Mouse (Mus musculus) layer of hippocampus, adult 18-20 months (tissue): ENCODE results near the gene Cx3cl1. TPM values are rescaled to one million over a fixed set of nuclear protein-coding genes. Genes with fewer than 3 reads are reported as not detected.
A peak's percentile ranks its signal among the peaks of the same experiment; 100 is the strongest.

Experiments used
- DNase-seq, 2 experiments: peaks; one replicate each; pipeline ENCODE4 v3.0.0; 2022; ENCODE audit warnings: low spot score in 2 of 2
- total RNA-seq, 2 experiments: library from RNA; stranded (reverse); gene quantifications; 2 replicates each; pipeline ENCODE4 v1.2.3; 2021

The Cx3cl1 gene
- total RNA-seq, 2 experiments from 2014 or later, result 400 to 401 TPM

DNA sequence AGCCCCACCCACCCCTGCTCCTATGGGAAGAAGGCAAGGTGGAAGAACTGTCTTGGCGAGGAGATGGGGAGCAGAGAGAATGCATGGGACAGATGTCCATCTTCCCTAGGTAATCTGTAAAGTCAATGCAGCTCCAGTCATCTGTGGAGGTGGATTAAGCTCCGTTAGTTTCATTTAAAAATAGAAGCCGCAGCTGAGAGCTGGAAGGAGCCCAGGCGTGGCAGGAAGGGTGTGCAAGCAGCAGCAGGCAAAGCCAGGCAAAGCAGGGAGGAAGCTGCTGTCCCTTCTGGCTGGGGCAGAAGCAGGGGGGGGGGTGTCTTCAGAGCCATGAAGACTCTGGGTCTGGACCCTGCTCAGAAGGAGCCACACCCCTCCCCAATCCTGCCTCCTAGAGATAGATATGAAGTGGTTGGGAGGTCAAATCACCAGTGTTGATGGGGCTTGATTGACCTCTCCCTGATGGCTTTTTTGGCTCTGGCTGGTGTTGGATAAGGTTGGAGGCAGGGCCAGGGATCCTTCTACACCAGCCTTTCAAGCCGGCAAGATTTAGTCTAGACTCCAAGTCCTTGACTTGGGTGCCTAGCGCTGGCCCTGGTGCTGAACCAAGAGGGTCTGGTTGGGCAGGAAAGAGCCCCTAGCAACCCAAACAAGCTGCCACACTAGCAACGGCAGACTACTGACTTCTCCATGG lies 28.6 kb downstream of the Cx3cl1 start:
- DNase-seq, result peak in 1 of 2 experiments; percentile 56

DNA sequence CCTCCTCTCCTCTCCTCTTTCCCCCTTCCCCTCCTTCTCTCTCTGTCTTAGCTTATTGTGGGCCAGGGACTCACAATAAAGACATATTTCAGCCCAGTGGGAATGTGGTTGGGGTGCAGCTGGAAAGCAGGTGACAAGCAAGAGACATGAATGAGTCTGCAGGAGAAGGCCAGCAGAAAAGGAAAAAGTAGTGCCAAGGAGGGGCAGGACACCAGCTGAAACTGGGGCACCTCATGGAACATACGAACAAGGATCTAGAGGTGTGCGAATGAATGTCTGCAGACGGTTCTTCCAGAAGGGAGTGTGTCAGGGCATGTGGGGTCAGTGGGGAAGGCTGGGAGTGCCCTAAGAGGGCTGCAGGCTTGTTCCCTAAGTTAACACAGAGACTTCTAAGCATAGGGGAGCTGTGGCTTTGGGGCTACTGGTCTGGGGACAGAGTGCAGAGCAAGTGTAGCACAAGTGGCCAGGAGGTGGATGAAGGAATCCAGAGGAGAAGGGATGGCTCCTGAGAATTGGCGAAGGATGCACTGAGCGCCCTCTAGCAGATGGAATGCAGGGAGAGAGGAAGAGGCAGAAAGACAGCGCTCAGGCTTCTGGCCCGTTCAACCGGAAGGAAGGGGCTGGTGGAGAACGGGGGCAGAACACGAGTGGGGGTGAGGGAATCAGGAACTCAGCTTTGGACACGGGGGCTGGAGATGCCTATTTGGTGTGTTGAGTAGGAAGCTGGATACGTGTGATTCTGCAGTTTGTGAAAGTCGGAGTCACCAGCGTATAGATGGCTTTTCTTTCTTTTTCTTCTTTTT lies 29.7 kb downstream of the Cx3cl1 start:
- DNase-seq, result peak in 1 of 2 experiments; percentile 59

DNA sequence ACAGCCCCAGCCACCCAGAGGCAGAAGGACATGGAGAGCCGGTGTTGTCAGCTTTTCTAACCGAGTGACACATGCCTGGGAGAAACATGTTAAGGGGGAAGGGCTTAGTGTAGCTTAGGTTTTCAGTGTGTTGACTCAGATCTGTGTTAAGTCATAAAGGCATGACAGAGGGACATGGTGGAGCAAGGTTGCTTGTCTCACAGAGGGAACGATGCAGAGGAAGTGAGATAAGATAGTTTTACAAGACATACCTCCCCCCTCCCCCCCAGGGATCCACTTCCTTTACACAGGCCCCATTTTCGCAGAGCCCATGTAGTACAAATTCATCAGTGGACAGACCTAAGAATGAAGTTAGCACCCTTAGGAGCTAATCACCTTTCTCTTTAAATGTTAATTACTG lies 30.6 kb downstream of the Cx3cl1 start:
- DNase-seq, result no peak

DNA sequence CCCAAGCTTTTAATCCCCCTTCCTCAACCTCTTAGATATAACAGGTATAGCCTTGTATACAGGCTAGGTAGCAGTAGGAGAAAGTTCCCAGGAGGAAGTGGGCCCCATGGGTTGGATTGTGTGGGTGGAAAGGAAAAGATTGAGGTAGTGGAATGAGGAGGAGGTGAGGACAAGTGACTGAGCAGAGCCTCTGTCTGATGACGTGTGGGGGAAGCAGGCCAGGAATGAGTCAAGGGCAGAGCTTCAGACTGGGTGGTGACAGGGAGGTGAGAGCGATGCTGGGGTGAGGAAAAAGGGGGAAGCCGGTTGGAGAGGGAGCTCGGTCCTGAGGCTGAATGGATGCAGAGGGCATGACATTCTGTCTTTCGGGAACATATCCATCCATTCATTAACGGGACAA lies 31.7 kb downstream of the Cx3cl1 start:
- no peak for DNase-seq

DNA sequence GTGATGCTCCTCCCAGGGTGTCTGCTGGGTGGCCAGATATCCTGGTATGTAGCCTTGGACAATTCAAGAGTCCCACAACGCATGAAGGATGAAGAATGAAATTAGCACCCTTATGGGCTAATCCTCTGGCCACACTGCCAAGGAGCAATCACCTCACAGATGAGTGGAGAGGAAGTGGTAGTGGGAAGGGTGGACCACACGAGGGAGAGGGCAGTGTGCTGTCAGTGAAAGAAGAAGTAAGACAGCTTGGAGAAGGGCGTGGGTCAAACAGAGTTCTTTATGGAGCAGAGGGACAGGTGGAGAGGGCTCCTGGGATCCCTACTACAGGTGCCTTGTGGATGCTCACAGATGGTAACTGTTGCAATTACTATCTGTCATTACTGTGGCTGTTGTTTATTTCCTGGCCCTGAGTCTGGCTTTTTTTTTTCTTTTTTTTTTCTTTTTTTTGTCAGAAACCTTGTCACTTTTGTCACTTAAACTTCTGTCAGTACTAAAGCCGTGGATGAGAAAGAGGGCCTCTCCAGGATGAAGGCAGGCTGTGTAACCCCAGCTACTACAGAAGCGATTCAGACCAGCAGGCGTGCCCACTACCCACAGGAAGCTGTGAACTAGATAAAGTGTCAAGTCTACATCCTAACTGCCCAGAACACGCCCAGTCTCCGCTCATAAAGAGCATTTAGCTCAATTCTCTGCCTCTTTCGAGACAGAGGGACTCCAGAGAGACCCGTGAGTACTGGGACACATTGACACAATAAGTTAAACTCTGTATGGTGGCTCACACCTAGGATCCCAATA lies 32.9 kb downstream of the Cx3cl1 start:
- no peak for DNase-seq

DNA sequence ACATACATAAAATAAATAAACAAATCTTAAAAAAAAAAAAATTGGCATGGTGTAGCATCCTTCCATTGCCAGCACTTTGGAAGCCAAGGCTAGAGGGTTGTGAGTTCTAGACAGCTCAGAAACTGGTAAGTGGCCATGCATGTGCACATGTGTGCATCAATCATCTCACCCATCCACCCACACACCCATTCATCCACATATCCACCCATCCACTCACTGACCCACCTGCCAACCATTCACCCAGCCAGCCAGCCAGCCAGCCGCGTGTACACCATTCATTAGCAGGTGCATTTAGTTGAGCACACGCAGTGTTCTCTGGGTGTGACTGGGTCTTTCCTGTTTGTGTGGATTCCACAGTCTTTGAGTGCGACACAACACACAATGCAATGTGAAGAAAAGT lies 34.0 kb downstream of the Cx3cl1 start:
- no peak for DNase-seq

DNA sequence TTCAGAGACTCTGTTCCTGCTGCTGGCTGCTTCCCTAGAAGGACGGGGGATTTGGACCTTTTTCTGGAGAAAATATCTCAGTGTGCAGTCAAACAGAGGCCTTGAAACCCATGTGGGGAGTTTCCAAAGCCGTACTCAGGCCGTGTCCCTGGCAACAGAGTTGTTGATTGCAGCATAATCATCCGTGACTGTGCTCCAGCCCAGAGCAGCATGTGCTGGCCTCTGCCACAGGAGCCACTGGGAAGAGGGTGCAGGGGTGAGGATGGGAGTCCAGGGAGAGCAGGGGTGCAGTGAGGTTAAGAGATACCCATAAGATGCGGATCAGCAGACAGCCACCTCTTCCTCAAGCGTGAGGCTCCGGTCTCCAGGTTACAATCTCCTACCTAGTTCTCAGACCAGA lies 35.7 kb downstream of the Cx3cl1 start:
- DNase-seq, result no peak

DNA sequence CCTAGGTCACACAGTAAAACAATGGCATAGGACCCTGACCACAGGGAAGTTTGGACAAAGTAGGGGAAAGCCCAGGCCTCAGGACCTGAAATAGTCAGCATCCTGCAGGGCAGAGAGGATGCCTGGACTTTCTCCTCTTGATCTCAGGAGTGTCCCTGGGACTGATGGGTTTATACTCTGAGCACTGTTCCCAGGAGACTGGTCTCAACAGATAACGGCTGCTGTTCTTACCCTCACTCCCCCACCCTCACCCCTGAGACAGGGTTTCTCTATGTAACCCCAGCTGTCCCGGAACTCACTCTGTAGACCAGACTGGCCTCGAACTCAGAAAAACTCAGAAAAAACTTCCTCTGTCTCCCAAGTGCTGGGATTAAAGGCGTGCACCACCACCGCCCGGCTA lies 36.6 kb downstream of the Cx3cl1 start:
- no peak for DNase-seq

DNA sequence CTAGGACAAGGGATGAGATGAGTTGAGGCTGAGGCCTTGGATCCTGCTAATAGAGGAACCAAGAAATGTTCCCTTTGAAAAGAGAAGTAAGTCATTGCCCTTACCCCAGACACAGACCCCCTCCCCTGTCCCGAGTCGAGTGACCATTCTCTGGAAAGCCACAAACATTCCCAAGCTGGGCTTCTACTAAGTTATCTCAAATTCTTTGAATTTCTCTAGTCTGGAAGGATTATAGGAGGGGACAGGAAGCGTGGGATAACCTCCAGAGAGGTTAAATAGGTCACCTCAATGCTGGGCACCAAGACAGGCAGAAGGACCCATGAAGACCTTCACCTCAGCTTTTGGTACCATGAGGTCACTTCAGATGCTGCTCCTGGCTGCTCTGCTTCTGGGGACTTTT lies 38.3 kb downstream of the Cx3cl1 start, which contains the start of gene Ccl17:
TSS of gene Ccl17 (plus strand) at position 301 of the 400 bp plus-strand sequence.
- DNase-seq, result no peak

DNA sequence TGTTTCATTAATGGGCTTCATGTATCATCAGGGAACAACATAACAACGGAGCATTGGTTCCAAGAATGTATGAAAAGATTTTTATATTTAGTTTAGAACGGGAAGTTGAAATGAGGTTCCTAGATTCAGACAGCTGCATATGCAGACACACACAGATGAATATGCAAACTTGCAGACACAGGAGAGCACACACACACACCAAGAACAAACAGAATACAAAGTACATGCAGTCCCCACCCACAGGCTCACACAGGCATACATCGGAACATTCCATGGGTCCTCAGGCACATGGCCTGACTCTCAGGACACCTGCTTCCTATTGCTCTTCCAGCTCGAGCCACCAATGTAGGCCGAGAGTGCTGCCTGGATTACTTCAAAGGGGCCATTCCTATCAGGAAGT lies 39.0 kb downstream of the Cx3cl1 start:
- peak in 1 of 2 experiments; percentile 52 for DNase-seq

DNA sequence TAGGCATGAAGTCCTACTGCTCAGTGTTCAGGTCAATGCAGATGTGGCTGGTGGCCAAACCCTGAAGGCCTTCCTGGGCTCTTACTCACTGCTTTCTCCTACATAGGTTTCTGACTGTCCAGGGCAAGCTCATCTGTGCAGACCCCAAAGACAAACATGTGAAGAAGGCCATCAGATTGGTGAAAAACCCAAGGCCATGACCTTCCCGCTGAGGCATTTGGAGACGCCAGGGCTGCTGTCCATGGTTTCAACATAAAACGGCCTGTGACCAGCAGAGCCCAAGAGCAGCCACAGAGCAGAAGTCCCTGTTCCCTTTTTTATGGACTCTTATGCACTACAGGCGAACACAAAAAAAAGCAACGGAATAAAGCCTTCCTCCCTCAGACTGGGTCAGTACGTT lies 39.8 kb downstream of the Cx3cl1 start:
- DNase-seq, result no peak

DNA sequence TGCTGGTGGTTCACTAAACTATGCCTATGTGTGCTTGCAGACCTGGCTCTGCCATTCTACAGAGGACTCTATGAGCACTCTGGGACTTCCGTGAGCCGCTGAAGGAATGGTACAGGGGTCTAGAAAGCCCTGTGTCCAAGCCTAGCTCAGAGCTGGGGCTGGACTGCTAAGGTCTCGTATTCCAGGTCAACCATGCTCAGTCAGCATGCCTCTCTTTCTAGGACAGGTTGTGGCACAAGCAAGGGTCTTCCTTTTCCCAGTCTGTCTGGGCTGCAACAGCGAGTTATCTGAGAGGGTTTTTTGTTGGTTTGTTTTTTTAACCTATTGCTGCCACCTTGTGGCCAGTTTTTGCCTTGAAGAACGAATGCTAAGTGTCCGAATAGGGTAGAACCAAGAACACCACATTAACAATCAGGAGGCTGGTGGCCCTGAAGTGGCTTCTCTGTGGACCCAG lies 40.9 kb downstream of the Cx3cl1 start:
- peak; percentile 83 to 98 for DNase-seq

DNA sequence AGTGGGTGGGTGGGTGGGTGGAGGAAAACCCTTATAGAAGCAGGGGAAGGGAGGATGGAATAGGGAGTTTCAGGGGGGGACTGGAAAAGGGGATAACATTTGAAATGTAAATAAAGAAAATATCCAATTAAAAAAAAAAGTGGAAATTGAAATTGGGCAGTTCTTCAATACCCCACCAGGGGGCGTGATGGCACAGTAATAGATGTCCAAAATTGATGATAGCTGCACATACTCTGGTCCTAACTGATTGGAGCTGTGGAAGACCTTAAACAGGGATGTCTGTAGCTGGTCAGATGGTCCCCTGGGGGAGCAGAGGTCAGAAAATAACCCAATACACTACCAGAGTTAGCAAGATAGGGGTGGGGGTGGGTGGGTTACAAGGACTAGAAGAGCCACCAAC lies 42.7 kb downstream of the Cx3cl1 start:
- DNase-seq, result peak in 1 of 2 experiments; percentile 59

DNA sequence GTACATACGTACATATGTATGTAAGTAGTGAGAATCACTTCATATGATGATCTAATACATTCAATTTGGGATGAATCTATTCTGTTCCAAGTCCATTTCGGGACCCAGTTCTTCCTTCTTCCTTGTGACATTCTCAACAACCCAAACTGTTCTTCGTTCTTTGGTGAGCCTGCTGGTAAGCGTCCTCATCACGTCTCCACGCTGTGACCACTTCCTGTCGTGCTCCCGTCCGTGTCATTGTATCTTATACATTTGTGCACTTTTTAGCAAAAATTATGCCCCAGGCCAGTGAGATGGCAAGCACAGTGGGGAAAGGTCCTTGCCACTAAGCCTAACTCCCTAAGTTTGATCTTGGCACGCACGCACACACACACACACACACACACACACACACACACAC lies 46.1 kb downstream of the Cx3cl1 start:
- no peak for DNase-seq

DNA sequence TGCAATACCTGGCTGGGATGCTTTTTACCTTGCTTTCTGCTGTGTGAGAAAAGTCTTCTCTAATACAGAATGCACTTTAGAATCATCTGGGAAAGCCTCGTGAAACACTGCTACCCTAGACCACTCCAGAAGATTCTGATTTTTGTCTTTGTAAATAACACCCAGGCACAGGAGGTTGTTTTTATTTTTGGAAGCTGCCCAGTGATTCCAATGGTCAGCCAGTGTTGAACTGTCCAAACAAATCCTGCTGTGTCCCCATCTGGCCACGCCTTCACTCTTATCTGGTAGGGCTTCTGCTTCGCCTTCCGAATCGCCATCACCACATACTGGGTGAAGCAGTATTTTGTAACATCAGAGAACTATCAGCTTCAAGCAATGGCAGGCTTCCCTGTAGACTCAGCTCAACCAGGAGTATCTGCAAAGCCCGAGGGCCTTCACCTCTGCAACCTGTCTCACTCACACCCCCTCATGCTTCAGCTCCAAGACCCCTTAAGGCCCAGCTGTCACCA lies 47.9 kb downstream of the Cx3cl1 start:
- no peak for DNase-seq

DNA sequence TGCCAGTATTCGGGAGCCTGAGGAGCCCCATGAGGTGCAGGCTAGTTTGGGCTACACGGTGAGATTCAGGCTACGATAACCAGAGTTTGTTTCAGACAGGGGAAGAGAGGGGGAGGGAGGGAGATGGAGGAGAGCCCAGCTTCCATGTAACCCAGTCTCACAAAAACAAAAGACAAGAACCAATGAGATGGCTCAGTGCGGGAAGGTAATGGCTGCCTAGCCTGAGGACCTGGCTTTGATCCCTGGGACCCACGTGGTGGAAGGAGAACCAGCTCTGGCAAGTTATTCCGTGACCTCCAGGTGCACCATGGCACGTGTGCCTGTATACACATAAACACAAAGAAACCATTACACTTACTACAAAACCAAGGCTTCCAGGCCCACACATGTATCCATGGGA lies 48.7 kb downstream of the Cx3cl1 start:
- no peak for DNase-seq

DNA sequence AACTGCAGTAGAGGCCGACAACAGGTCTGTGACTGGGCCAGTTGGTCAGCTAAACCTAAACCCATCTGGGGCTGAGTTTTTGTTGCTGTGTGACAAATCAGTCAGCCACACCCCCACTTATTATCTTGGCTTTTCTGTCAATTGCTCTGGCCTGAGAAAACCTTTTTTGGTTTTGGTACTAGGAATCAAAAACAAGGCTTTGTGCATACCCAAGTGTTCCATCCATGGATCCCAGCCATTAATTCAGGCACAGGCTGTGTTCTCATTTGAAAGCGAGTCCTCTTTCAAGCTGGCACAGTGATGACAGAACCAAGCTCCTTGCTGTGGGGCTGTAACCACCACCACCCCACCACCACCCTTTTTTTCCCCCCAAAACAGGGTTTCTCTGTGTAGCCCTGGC lies 49.6 kb downstream of the Cx3cl1 start:
- peak in 1 of 2 experiments; percentile 65 for DNase-seq

DNA sequence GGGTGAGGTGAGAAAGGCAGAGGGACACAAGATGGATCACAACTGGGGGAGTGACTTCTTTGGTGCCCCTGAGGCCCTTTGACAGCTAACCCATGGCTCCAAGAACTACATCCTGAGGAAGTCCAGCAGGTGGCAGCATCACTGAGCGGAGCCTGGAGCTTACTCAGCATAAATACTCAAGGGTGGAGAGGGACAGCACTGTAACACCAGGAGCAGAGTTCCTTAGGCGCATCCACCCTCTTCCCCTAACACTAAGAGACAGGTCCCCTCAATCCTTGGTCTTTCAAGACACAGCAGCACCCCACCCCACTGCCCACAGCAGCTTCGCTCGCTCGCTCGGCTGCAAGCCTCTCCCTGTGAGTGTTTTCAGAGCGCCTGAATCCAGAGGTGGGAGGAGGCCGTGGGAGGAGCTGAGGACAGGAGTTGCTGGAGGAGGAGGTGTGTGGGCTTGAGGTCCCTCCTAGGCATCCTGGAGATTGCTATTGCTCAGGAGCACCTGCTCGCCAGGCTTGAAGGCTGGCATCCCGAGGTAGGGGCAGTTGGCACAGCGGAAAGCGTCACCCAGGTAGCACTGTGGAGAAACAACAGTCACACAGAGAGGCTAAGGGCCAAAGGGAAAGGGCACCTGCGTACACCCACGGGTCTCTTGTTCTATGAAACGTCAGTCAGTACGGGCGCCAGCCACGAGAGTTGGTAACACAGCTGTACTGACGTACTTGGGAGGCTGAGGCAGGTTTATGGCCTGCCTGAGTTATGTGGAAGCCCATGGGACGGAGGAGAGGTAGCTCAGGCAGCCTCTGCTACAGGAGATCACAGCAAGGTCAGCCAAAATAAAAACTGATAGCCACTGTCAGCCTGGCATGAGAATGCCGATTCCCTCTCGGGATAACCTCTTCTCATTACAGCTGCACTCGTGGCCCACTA lies 51.1 kb downstream of the Cx3cl1 start:
- peak in 1 of 2 experiments; percentile 65 for DNase-seq

DNA sequence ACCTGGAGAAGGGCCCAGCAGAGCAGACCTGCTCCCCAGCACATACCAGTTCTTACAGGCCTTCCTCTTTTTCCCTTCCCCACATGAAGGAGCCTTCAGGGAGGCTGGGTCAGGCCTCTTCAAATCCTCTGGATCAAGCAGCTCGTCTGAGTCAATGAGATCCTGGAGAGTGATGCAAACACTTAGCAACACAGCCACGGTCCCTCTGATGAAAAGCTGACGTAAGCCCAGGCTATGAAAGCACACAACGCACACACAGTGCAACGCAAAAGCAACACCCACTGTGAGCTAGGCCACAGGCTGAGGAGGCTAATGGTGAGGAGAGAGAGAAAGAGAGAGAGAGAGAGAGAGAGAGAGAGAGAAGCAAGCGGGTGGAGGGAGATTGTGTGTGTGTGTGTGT lies 53.4 kb downstream of the Cx3cl1 start:
- no peak for DNase-seq

DNA sequence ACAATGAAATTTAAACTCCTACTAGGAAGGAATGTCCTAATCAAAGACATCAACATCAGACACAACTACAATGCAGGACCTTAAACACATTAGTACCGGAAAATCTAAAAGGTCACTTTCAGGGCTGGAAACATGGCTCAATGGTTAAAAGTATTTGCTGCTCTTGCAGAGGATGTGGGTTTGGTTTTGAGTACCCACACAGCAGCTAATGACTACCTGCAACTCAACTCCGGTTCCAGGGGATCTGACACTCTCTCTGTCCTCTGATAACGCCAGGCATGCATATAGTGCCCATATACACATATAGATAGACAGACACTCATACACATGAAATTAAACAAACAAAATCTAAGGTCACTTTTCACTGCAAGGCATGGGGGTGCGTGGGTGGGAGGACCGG lies 54.4 kb downstream of the Cx3cl1 start:
- no peak for DNase-seq
